Mouse (Mus musculus) left cerebral cortex, adult 8-10 months (tissue): ENCODE data around the gene Hoxd13. TPM values are rescaled to one million over a fixed set of nuclear protein-coding genes. Genes with fewer than 3 reads are reported as not detected.

ENCODE experiments used
- DNase-seq, 2 experiments: peaks; one replicate each; pipeline ENCODE4 v3.0.0; 2022; ENCODE audit warnings: low spot score in 2 of 2
- total RNA-seq, 4 experiments: library from RNA; stranded (reverse); gene quantifications; 2 replicates each; pipeline ENCODE4 v1.2.4; 2022

Hoxd13 gene
- total RNA-seq, 4 experiments from 2014 or later, result not detected

GRCm38 (mm10) chr2:74704999-74705466, 36.9 kb downstream of the Hoxd13 start:
- DNase-seq, result no peak

GRCm38 (mm10) chr2:74705467-74706089, 37.5 kb downstream of the Hoxd13 start:
- no peak for DNase-seq

GRCm38 (mm10) chr2:74706393-74706960, 38.4 kb downstream of the Hoxd13 start:
- DNase-seq, result no peak

GRCm38 (mm10) chr2:74707599-74707998, 39.5 kb downstream of the Hoxd13 start:
- no peak for DNase-seq

GRCm38 (mm10) chr2:74708676-74709075, 40.6 kb downstream of the Hoxd13 start:
- no peak for DNase-seq

GRCm38 (mm10) chr2:74709465-74710419, 41.6 kb downstream of the Hoxd13 start:
- DNase-seq, result no peak

GRCm38 (mm10) chr2:74710929-74711543, 42.9 kb downstream of the Hoxd13 start:
- no peak for DNase-seq

- DNase-seq, result no peak
Observed at GRCm38 (mm10) chr2:74711721-74712621, 43.9 kb downstream of the Hoxd13 start, which contains the start of the genes Hoxd3 and Hoxd4. Hoxd3 (plus strand) TSS chr2:74711927. Hoxd4 (plus strand) TSS chr2:74711929.

- DNase-seq, result no peak
Observed at GRCm38 (mm10) chr2:74713239-74714150, 45.4 kb downstream of the Hoxd13 start.

- DNase-seq, result no peak
Observed at GRCm38 (mm10) chr2:74714156-74714789, 46.2 kb downstream of the Hoxd13 start.

GRCm38 (mm10) chr2:74714881-74715280, 46.8 kb downstream of the Hoxd13 start:
- DNase-seq, result no peak

GRCm38 (mm10) chr2:74715504-74716241, 47.6 kb downstream of the Hoxd13 start:
- DNase-seq, result peak; percentile 40 to 68

GRCm38 (mm10) chr2:74720384-74720783, 52.3 kb downstream of the Hoxd13 start:
- DNase-seq, result no peak

- DNase-seq, result no peak
Observed at GRCm38 (mm10) chr2:74720955-74721491, 52.9 kb downstream of the Hoxd13 start.
